Mouse (Mus musculus) kidney, adult 11 months (tissue): ENCODE data around the gene Tfdp2.

Experiments
- DNase-seq: peaks from one replicate; pipeline ENCODE4 v3.0.0; 2022

Gene Tfdp2

DNA sequence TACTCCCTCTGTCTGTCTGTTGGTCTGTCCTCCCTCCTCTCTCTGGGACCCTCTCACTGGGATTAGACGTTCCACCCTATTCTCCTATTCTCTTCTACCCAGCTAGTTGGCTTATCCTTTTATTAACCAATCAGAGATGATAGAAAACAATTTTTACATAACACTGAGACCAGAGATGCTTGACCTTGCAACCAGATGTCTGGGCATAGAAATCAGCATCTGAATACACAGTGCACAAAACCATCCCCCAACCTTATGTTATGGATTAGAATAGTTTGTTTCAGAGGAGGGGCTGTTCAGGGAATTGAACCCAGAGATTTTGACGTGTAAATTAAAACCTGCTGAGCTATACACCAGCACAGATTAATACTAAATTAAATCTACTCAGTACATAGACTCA is 34.2 kb downstream of the Tfdp2 start:
- no peak for DNase-seq

DNA sequence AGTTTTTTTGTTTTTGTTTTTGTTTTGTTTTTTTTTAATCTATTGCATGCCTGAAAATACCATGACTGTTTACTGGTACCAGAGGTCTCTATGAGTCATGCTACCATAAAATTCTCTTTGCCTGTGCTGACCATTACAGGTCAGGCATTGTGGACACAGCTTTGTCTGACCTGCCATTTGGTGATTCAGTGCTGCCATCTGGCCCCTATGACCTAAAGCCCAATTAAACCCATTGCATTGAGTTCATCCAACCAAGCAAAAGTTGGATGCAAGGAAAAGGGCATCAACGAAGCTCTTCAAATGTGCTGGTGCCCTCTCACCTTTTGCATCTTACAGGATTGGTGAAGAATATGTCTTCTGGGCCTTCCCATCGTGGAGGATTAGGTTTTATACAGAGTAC is 39.4 kb downstream of the Tfdp2 start:
- DNase-seq, result no peak

DNA sequence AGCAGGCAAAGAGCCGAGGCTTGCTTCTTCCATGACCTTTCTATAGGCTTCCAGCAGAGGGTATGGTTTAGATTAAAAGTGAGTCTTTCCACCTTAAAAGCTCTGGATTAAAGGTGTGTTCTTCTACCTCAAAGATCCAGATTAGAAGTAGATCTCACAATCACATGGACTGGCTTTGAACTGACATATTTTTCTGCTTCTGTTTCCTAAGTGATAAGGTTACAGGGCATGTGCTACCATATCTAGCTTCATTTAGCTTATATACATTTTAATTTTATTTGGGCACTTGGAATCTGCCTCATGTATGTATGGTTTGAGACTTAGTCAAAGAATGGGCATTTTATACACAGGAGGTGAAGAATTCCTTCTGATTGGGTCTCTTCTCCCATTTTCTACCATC is 41.3 kb downstream of the Tfdp2 start:
- DNase-seq, result no peak

DNA sequence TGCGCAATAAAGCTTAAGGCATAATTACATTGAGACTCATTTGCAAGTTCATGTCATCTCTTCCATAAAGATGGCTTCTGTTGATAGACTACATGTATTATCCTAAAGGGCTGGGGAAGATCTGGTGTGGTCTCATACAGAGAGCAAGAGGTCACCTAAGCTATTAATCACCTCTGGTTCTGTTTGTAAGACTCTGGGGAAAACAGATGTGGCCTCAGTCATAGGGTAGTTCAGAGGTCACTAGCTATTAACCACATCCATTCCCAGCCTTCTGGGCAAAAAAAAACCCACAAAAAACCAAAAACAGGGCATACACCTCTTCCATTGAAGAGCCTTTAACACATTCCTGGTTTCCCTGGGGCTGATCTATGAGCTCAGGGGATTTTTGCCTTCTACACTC is 42.2 kb downstream of the Tfdp2 start:
- DNase-seq, result no peak

DNA sequence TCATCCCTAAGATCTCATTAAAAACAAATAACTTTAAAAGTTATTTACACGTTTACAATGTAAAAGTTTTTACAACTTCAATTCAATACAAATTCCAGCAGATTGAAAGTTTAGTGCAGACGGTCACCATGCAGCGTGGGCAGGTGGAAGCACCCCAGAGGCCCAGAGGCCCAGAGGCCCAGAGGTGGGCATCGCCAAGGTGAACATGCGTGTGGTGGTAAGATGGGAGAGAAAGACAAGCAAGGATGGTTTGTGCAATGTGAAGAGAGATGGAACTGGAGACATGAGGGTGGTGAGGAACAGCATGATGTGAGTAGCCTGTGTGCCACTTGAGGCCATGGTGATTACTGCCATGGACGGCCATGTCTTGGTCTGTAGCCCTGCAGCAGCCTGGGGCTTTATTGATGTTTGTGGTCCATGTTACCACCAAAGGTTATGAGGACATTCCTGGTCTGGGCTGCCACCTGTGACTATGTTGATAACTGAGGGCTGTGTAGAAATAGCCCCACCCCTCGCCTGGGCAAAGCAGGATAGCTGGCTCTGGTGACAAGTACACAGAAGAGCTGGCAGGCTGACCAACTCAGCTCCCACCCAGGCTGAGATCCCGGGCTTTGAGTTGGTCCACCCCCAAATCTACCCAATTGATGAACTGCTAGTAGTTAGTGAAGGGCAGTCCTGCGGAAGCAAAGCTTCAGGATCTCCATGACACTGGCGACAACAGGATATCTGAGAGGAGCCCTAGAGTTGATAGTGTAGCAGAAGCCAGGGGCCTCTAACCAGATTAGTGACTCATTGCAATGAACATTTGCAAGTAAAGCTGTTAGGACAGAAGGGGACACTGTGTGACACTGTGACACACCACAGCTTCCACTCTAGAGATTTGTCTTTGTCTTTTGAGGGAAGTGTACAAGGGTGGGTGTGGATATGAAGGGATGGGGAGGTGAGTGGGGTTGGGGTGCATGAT is 45.3 kb downstream of the Tfdp2 start:
- DNase-seq, result no peak

DNA sequence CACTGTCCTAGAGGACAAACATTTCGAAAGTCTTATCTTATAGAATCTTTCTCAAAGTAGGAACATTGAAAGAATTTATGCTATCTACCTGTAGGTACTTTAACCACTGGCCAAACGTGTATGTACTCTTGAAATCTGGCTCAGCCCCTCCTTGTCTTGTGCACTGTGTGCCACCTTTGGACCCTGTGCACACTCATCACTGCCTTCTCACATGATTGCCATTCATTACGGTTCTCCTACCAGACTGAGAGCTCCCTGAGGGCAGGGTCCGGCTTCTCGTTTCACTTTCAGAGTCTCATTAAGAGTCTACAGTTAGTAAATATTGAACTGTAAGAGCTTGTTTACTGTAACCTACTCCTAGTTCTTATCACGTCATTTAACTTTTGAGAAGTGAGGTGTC is 47.8 kb downstream of the Tfdp2 start:
- DNase-seq, result peak; percentile 59

DNA sequence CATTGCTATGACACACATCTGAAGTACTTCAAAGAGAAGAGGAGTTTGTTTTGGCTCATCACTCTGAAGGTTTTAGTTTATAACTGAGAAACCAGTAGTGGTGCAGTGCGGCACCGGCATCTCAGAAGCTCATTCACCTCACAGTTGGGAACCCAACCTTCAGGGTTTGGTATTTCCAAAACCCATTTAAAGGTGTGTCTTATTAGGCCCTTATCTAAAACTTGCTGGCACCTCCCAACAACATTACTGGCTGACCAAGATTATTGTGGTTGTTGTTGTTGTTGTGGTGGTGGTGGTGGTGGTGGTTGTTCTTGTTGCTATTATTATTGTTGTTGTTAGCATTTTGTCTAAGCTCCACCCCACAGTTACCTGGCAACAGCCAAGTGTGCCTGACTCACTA is 58.7 kb downstream of the Tfdp2 start:
- DNase-seq, result no peak

DNA sequence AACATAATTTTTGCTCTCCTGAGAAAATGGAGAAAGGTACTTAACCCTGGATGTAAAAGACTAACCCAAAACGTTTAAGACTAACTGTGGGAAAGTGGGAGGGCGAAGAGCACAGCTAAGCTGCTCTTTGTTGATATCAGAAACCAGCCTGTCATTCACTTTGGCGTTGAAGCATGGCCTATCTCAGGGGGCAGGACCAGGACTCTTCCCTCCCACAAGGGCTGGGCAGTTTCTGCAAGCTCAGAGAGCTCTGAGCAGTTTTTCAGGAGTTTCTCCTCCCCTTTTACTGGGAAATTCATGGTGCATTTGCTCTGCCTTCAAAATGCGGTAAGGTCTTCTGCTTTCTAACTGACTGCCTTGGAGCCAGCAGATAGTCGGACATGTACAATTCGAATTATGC is 62.4 kb downstream of the Tfdp2 start:
- peak; percentile 5 for DNase-seq

DNA sequence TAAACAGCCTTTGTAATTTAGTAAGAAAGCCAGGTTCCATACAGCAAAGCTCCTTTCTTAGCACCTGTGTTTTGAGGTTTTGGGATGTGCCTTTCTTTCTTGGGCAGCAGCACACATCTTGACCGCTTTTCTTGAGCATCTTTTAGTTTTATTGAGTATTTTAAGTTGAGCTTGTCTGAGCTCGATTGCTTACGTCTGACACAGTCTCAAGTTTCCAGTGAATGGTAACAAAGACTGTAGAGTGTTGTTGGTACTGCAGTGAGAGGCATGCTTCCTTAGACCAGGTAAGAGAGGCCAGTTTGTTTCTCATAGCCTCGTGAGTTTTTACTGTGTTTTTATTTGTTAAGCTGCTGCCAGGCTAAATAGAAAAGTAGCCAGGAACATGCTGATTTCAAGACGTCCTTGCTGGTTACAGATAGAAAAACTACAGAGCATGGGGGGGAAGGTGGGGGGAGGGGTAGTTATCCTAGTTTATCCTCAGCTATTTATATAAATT is 63.0 kb downstream of the Tfdp2 start:
- DNase-seq, result peak; percentile 6

DNA sequence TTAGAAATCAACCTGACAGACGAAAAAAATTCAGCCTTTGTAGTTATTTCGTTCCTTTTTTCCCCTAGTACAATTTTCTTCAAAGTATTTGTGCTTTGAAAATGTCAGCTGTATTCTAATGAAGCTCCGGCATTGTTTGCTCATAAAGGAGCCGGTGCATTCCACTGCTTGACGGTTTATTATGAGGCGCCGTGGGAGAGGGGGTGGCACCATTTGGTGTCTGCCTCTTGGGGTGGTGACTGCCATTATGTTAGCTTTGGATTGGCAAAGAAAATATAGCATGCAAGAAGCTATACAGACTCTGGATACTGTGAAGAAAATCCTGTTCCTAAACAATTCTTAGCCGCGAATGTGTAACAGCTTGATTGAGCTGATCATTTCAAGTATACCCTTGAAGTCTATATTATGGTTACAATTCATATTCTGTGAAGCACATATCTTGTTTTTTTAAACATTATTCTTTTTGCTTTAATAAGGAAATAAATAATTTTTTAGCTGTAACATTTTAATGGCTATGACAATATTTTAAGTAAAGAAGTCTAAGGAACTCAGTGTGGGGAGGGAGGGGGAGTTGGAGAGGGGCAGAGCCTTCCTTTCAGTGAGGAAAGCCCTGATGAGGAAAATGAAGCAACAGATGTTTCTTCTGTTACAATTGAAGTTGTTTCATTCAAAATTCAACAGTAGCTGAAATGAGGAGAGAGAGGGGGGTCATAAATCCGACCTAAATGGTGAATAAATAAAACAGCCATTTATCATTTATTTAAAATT is 63.9 kb downstream of the Tfdp2 start:
- peak; percentile 4 for DNase-seq

DNA sequence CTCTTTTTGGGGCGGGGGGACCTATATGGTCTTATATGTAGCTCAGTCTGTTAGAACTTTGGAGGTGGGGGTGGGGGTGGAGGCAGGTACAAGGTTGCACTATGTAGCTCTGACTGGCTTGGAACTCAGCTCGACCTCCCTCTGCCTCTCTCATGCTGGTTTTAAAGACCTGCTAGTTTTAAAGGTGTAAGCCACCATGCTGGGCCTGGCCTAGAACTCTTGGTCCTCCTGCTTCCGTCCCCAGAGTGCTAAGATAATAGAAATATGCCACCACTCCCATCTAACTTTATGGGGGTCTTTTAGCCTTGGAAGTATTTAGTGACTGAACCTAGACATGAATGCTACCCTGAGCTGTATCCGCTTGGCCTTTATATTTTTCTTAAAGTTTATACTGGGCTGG is 65.0 kb downstream of the Tfdp2 start:
- no peak for DNase-seq

DNA sequence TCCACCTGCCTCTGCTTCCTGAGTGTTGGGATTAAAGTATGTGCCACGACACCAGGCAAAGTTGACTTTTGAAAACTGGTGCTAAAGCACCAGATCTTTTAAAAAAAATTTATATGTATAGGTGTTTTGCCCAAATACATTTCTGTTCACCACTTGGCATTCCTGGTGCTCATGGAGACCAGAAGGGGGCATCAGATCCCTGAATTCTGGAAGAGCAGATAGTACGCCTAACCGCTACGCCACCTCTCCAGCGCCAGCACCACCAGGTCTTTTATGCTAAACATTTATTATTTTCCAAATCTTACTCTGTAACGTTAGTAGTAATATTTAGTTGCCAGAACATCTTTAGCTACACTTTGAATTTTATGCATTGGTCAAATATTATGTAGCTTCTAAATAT is 65.9 kb downstream of the Tfdp2 start:
- DNase-seq, result no peak

DNA sequence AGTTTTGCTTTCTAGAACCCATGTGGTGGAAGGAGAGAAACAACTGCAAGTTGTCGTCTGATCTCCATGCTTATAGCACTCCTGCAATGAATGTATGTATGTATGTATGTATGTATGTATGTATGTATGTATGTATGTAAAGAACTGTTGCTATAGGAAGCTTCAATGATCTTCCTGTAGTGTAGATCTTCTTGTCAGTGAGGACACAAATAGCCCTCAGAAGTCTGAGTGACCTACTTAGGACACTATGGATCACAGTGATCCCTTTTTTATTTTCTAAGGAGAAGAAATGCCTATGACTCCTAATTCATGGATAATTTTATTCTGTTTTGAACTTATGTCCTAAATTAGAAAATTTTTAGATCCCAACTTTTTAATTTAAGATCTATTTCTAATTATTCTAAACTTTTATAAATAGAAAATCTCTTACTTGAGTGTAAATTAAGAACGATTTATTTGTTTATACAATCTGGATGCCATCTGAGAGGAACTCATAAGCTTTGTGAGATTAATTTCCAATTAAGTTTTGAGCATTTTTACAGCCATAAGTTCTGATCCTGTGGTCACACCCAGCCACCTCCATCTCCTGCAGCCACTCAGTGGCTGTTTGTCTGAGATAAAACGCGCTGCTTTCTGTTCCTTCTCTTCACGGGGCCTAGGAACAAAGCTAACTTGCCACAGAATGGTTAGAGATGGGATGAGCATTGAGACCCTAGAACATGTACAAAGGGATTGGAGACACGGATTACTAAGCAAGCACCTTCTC is 70.9 kb downstream of the Tfdp2 start:
- DNase-seq, result no peak

DNA sequence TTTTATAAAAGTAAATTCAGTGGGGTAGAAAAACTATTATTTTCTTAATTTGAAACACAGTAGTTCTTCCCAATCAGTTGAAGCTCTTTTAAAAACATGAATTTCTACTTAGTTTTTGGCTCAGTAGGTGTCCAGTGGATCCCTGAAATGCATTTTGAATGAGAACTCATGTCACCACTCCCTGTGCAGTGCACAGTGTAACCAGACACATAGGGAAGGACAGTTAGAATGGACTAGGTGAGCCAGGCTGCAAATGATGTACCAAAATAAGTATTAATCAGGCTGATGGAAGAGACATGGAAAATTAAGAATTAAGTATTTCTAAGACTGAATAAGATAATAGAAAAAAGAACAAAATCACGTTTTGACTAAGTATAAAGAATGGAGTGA is 71.5 kb downstream of the Tfdp2 start:
- no peak for DNase-seq

DNA sequence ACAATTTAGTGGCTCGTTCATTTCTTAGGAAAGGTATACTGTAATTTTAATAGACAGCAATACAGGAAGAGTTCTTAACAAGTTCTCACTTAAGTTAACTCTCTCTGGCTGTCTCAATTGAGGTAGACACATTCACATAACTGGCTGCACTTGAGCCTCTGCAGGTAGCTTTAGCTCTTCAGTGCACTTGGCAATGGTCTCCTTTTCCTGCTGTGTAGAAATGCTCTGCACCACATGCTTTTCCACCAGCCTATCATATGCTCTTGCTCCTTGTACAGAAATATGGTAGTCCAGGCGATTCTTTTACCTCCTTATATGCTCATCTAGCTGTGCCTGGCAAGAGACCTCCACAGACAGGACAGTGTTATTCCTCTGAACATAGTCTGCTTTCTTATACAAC is 73.7 kb downstream of the Tfdp2 start:
- no peak for DNase-seq

DNA sequence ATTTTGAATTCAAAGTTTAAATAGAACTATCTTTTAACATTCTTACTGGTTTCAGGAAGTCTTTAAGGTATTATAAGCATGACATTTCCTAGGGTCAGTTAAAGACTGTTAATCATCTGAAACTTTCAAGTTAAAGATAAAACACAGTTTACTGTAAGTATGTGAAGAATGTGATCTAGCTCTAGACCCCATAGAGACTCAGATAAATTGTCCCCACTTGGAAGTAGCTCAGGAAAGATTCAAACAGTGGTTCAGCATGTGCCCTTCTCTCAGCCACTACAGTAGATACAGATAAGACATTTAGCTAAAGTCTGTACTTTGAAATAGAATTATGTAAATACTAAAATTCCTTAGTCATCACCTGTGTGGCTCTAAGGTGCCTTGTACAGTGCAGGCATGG is 79.5 kb downstream of the Tfdp2 start:
- DNase-seq, result no peak

DNA sequence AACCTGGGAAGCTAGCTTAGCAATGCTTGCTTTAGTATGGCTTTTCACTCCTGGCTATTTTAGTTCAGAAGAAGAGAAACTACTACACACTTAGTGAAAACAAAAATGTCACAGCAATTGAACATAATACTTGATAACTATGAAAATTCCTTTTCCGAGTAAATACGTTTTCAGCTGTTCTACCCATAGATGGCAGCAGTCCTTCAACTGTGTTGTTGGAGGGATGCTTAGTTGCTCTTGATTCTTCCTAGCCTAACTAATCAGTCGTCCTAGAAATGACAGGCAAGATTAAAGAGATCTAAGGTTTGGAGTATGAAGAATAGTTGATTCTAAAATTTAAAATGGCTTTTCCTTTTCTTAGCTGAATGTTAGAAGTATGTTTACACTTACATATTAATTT is 85.4 kb downstream of the Tfdp2 start:
- no peak for DNase-seq

DNA sequence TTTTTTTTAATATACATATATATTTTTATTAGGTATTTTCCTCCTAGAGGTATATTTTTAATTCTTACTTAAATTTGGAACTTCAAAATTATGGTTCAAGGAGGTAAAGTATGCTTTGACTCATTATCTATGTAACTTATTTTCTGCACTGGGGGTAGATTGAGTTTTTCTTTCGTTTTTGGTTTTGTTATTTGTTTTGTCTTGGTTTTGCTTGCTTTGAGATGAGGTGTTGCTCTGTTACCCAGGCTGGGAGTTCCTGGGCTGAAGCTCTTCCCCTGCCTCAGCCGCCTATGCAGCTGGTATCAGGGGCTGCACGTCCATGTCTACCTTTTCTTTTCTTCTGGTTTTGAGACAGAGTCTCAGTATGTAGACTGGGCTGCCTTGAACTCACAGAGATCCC is 86.0 kb downstream of the Tfdp2 start:
- DNase-seq, result no peak

DNA sequence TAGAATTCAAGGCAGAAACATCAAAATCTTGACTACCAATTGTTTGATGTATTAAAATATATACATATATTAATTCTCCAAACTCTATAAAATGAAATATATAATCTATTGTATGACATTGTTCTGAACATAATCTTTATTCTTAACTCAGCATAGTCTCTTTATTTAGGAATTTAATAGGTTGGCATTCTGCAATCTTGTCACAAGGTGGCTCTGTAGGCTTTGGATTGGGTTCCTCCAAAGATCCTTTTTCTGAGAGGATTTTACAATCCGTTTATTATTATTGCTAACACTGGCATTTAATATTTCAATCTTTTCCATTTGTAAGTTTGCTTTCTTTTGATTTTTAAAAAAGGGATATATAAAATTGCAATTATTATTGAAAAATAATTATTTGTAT is 88.8 kb downstream of the Tfdp2 start:
- no peak for DNase-seq

DNA sequence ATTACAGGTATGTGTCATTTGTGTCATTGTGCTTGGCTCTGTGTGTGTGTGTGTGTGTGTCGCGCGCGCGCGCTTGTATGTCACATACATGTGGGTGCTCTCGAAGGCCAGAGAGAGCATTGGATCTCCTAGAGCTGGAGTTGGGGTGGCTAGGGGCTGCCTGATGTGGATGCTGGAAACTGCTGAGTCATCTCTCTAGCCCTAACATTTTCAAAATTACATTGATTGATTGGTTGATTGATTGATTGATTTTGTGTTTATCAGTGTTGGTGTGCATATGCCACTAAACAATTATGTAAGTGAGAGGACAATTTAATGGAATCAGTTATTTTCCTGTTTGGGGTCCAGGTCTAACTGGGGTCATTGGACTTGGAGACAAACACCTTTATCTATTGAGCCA is 96.1 kb downstream of the Tfdp2 start:
- no peak for DNase-seq

DNA sequence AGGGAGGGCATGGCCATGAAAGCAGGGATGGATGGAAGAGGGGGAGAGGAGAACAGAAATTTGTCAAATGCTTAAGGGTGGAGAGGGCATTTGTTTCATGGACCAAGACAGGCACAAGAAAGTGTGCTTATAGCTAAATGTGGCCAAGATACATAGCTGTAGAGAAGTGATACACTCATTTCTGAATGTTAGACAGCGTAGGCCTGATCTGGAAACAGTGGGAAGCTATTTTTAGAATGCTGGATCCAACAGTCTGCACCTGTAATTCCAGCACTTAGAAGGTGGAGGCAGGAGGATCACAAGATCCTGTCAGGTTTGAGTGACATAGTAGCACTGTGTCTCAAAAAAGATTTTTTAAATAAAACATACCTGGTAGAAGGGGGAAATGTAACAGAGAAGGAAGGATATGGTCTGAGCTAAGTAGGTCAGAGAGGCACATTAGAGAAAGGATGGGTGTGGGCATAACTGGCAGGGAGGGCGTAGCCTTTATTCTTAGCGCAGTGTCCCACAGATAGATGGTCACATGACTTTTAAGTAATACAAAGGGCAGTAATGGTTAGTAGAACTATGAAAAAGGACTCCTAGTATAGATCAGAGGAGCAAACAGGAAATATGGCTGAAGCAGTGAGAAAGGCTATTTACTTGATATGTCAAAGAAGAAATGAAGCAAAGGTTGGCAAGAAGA is 103.4 kb downstream of the Tfdp2 start:
- no peak for DNase-seq

DNA sequence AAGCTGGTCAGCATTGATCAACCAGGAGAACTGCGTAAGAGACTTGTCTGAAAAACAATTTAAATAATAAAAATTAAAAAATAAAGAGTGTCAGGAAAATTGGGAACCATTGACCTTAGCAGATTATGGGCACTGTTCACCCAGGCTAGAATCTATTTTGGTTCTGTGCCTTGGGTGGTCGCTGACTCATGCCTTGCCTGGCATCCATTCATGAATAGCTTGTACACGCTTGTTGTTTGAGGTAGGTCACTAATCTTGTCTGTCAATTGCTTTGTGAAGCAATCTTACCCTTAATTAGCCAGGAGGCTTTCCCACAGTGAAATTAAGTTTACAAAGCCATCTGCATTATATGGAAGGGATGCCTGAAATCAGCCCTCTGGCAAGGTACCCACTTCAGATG is 112.7 kb downstream of the Tfdp2 start:
- DNase-seq, result no peak

DNA sequence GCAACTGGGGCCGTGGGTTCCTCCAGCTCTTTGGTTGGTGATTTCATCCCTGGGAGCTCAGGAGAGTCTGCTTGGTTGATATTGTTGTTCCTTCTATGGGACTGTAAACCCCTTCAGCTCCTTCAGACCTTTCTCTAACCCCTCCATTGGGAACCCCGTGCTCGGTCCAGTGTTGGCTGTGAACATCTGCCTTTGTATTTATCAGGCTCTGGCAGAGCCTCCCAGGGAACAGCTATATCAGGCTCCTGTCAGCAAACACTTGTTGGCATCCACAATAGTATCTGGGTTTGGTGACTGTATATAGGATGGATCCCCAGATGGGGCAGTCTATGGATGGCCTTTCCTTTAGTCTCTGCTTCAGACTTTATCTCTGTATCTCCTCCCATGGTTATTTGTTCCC is 116.0 kb downstream of the Tfdp2 start:
- no peak for DNase-seq
